Mouse (Mus musculus): ENCODE measurements around the gene Gm49393.

DNA sequence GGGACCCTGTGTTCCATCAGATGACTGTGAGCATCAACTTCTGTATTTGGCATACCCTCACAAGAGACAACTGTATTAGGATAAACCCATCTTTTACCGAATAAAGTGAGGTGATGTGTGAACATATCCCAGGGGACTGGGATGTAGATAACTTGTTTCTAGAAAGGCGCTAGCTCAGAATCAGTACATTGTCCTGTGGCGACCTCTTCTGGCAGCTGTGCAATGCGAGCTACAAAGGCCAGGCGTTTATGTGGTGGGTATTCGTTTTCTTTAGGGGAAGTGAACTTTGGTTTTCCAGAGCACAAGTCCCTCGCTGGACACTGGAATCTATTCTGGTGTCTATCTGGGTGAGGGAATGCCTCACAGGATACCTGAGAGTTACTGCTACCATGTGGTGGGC is 115.9 kb downstream of the Gm49393 start:
- TF ChIP-seq EP300 (IDR thresholded peaks at IDR 0.05; ENCODE audit: low read length) = no peak
- no peak for TF ChIP-seq BHLHE40 (IDR thresholded peaks at IDR 0.05; ENCODE audit: low read depth, low read length)
- no peak for TF ChIP-seq KAT2A (IDR thresholded peaks at IDR 0.05; ENCODE audit: insufficient replicate concordance, low read length)
- no peak for TF ChIP-seq RAD21 (IDR thresholded peaks at IDR 0.05; ENCODE audit: low read depth, low read length)
